Mouse (Mus musculus) forebrain, embryonic 14.5 days (tissue): ENCODE data around the gene Rnf26. TPM values are rescaled to one million over a fixed set of nuclear protein-coding genes. Genes with fewer than 3 reads are reported as not detected.

ENCODE experiments used
- ATAC-seq: fragments of 200-750 bp; cut with Nextera tagmentation; 2 replicates; pipeline ENCODE4 v1.8.0; 2017; ENCODE audit warnings: mild to moderate bottlenecking, moderate library complexity
- DNase-seq: peaks from one replicate; pipeline ENCODE4 v3.0.0-alpha.2; 2015; ENCODE audit warnings: low spot score
- H3K27ac ChIP-seq: fragments of 300-500 bp; sonication (generic); 2 replicates; pipeline ENCODE4 v1.5.1; 2014; ENCODE audit warnings: low read depth, mild to moderate bottlenecking, control low read depth, low read length, moderate library complexity
- H3K27me3 ChIP-seq: fragments of 300-500 bp; sonication (generic); replicated peaks from 2 replicates; pipeline ENCODE4 v1.6.1; 2014; ENCODE audit warnings: low read length, control low read depth, mixed read lengths; ENCODE audit not compliant: control insufficient read depth, insufficient read depth
- H3K36me3 ChIP-seq: fragments of 300-500 bp; sonication (generic); 2 replicates; pipeline ENCODE4 v1.6.1; 2014; ENCODE audit warnings: low read length, control low read depth; ENCODE audit not compliant: control insufficient read depth, insufficient read depth
- H3K4me1 ChIP-seq: fragments of 300-500 bp; sonication (generic); 2 replicates; pipeline ENCODE4 v1.6.1; 2014; ENCODE audit warnings: antibody characterized with exemption, low read length, control low read depth; ENCODE audit not compliant: control insufficient read depth, insufficient read depth
- H3K4me2 ChIP-seq: fragments of 300-500 bp; sonication (generic); 2 replicates; pipeline ENCODE4 v1.6.1; 2014; ENCODE audit warnings: mild to moderate bottlenecking, control low read depth, low read length
- H3K4me3 ChIP-seq: fragments of 300-500 bp; sonication (generic); 2 replicates; pipeline ENCODE4 v1.5.1; 2014; ENCODE audit warnings: low read depth, low read length, control low read depth
- H3K9ac ChIP-seq: fragments of 300-500 bp; sonication (generic); 2 replicates; pipeline ENCODE4 v1.6.1; 2014; ENCODE audit warnings: mild to moderate bottlenecking, low read length, control low read depth, moderate library complexity
- H3K9me3 ChIP-seq: fragments of 300-500 bp; sonication (generic); replicated peaks from 2 replicates; pipeline ENCODE4 v1.6.1; 2016; ENCODE audit warnings: low read length, control low read depth, mixed read lengths; ENCODE audit not compliant: control insufficient read depth
- WGBS: fragments of 180-500 bp; shearing (Covaris S2); extraction: QIAGEN DNeasy Blood & Tissue Kit; methylation state at CpG from one replicate; pipeline ENCODE4 v1.1.7; 2014; 5-methylcytosine and 5-hydroxymethylcytosine counted together
- polyA plus RNA-seq: library from polyadenylated mRNA; unstranded; fragments of >200 nt; fragmentation: Nextera tagmentation; extraction: Ambion mirVana; gene quantifications from 2 replicates; pipeline ENCODE4 v1.2.1, GENCODE M21; 2014

Rnf26 gene
- polyA plus RNA-seq = 31.3 and 35.1 TPM in 2 replicates

- DNase-seq = peak; percentile 99
- ATAC-seq = peak; percentile 97
- H3K27me3 ChIP-seq = no peaks in the 10 kb centered on the region
- no peaks in the 10 kb centered on the region for H3K9me3 ChIP-seq
- H3K4me1 ChIP-seq = peaks cover 10% of the 10 kb centered on the region
- under 1% methylated on average over 42 of the region's 51 CpGs for WGBS
- H3K36me3 ChIP-seq = 0 out of 2 replicates have a peak, but pooled peaks cover 3% of the 10 kb centered on the region
- peak within 1 kb of the TSS; percentile 52; the same call in 1 of the 2 replicates for H3K27ac ChIP-seq
- H3K9ac ChIP-seq = peak within 1 kb of the TSS; percentile 75
- H3K4me2 ChIP-seq = peak within 1 kb of the TSS; percentile 45
- H3K4me3 ChIP-seq = peak within 1 kb of the TSS; percentile 62
These were observed at the start of gene Rnf26, which contains the start of gene Gm49380 for GRCm38 (mm10) chr9:44113105-44113789. TSS of gene Rnf26 (minus strand) at chr9:44113517. TSS of gene Gm49380 (minus strand) at chr9:44113500.

GRCm38 (mm10) chr9:44159886-44160285 is 46.6 kb upstream of the Rnf26 start:
- Histone ChIP-seq H3K9me3 (no peaks in the 10 kb centered on the region), H3K36me3 (peaks cover 83% of the 10 kb centered on the region), H3K4me2 (no peak overlapping the region), H3K9ac (no peak overlapping the region), H3K27me3 (no peaks in the 10 kb centered on the region), H3K4me3 (no peak overlapping the region), H3K4me1 (no peaks in the 10 kb centered on the region), H3K27ac (no peak overlapping the region)
- WGBS = 88% methylated on average over 3 of the region's 3 CpGs
- DNase-seq = no peak
- no peak for ATAC-seq

GRCm38 (mm10) chr9:44147290-44147689 is 34.0 kb upstream of the Rnf26 start:
- Histone ChIP-seq H3K27ac (no peak overlapping the region), H3K4me3 (no peak overlapping the region), H3K4me2 (no peak overlapping the region), H3K4me1 (no peaks in the 10 kb centered on the region), H3K9me3 (no peaks in the 10 kb centered on the region), H3K9ac (no peak overlapping the region), H3K27me3 (no peaks in the 10 kb centered on the region), H3K36me3 (peaks cover 60% of the 10 kb centered on the region)
- 63% methylated on average over 3 of the region's 3 CpGs for WGBS
- ATAC-seq (no peak), DNase-seq (no peak)

- Histone ChIP-seq H3K4me2 (no peak overlapping the region), H3K36me3 (peaks cover 51% of the 10 kb centered on the region), H3K9ac (no peak overlapping the region), H3K4me3 (no peak overlapping the region), H3K27me3 (no peaks in the 10 kb centered on the region), H3K27ac (no peak overlapping the region), H3K4me1 (no peaks in the 10 kb centered on the region), H3K9me3 (no peaks in the 10 kb centered on the region)
- no peak for DNase-seq
- ATAC-seq = no peak
These were observed 31.4 kb upstream of the Rnf26 start for GRCm38 (mm10) chr9:44144718-44145060.

DNA sequence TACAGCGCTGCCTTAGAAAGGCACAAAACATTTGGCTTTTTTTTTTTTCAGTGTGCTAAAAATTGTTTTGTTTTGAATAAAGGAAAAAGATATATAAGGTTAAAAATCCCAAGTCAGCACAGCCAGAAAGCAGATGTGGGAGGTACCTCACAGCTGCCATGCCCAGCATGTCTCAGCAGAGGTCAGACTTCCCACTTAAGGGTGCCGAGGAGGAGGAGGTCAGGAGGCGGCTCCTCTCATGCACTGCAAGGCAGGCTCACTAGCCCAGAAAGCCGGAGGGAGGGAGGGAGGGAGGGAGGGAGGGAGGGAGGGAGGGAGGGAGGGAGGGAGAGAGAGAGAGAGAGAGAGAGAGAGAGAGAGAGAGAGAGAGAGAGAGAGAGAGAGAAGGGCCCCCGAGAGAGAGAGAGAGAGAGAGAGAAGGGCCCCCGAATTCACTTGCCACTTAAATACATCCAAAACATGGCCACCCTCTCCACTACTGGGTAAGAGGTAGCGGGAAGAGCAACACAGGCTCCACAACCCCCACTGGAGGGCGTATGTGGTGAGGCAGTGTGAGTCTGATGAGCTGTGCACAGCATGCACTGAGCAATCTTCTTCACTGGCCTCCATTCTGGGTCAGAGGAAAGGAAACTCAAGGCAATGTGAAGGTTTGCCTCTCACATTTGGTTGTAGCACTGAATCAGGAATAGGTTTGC is 30.9 kb upstream of the Rnf26 start:
- no peaks in the 10 kb centered on the region for H3K27me3 ChIP-seq
- DNase-seq = no peak
- no peak overlapping the region for H3K4me3 ChIP-seq
- no peak overlapping the region for H3K27ac ChIP-seq
- no peak overlapping the region for H3K9ac ChIP-seq
- ATAC-seq = no peak
- 25% methylated on average over 6 of the region's 8 CpGs for WGBS
- H3K36me3 ChIP-seq = peaks cover 50% of the 10 kb centered on the region
- H3K4me2 ChIP-seq = no peak overlapping the region
- no peaks in the 10 kb centered on the region for H3K9me3 ChIP-seq
- H3K4me1 ChIP-seq = no peaks in the 10 kb centered on the region

DNA sequence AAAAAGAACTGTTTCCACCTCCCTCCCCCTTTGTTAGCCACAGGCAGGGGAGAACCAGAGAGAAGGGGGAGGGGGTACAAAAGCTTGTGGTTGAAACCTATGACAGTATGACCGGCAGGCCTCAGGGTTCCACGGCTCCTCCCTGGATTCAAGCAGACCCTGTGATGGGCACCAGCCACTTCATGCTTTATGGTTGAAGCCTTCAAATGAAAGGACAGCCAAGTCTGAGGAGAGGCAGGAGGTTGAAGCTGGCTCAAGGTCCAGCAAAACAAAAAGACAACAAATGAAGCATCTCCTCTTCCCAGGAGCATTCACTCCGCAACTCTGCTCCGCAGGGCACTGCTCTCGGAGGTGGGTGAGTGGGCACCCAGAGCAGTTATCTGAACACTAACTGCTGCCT is 30.1 kb upstream of the Rnf26 start:
- WGBS = 77% methylated on average over 5 of the region's 5 CpGs
- no peak overlapping the region for H3K4me3 ChIP-seq
- H3K36me3 ChIP-seq = peaks cover 43% of the 10 kb centered on the region
- ATAC-seq (no peak), DNase-seq (no peak)
- H3K9ac ChIP-seq = no peak overlapping the region
- H3K27ac ChIP-seq = no peak overlapping the region
- no peaks in the 10 kb centered on the region for H3K27me3 ChIP-seq
- no peaks in the 10 kb centered on the region for H3K4me1 ChIP-seq
- H3K9me3 ChIP-seq = no peaks in the 10 kb centered on the region
- no peak overlapping the region for H3K4me2 ChIP-seq

DNA sequence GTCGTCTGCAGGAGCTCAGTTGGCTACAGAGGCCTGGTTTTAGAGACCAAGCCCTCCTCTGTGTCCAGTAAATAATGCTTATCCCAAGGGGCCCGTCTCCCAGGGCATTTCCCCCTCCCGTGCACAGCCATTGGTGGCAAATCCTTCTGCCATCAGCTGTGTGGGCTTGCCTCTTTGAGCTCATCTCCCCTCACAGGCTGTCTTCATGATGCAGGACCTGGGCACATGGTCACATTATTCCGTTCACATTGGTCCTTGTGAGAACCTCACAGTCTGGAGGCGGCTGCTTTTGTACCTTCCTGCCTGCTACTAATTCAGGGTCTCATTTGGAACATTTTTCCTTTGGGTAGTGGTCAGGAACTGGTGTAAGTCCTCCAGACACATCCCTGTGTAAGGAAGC is 28.6 kb upstream of the Rnf26 start:
- 57% methylated on average over 5 of the region's 5 CpGs for WGBS
- no peaks in the 10 kb centered on the region for H3K4me1 ChIP-seq
- H3K9ac ChIP-seq = no peak overlapping the region
- H3K4me2 ChIP-seq = no peak overlapping the region
- H3K9me3 ChIP-seq = no peaks in the 10 kb centered on the region
- ATAC-seq (no peak), DNase-seq (no peak)
- H3K27ac ChIP-seq = no peak overlapping the region
- no peak overlapping the region for H3K4me3 ChIP-seq
- H3K36me3 ChIP-seq = peaks cover 42% of the 10 kb centered on the region
- no peaks in the 10 kb centered on the region for H3K27me3 ChIP-seq

GRCm38 (mm10) chr9:44137846-44138245 is 24.5 kb upstream of the Rnf26 start:
- Histone ChIP-seq H3K27me3 (peaks cover 14% of the 10 kb centered on the region; the same call in 1 of the 2 replicates), H3K9ac (no peak overlapping the region), H3K9me3 (no peaks in the 10 kb centered on the region), H3K36me3 (peaks cover 19% of the 10 kb centered on the region), H3K4me1 (peaks cover 22% of the 10 kb centered on the region), H3K27ac (no peak overlapping the region), H3K4me2 (no peak overlapping the region), H3K4me3 (no peak overlapping the region)
- DNase-seq = no peak
- no peak for ATAC-seq
- WGBS = 75% methylated on average over 4 of the region's 4 CpGs
